Mouse (Mus musculus) spleen, adult 10 weeks (tissue): ENCODE data around the gene Brap. TPM values are rescaled to one million over a fixed set of nuclear protein-coding genes. Genes with fewer than 3 reads are reported as not detected.

ENCODE experiments used
- polyA plus RNA-seq: library from polyadenylated mRNA; stranded (reverse); fragments of 350-450 nt; fragmentation: Illumina TruSeq; extraction: RNeasy Lipid Tissue Mini Kit (QIAGEN cat#74804); gene quantifications from one replicate; pipeline ENCODE4 v1.2.3, GENCODE M21; 2015; ENCODE audit warnings: low replicate concordance; ENCODE audit not compliant: insufficient read depth

The Brap gene
- 47.5 TPM for polyA plus RNA-seq

GRCm38 (mm10) chr5:121660059-121660896 lies at the start of gene Brap, which contains the start of gene Acad10:
Gene Brap (plus strand): TSS chr5:121660563.
Gene Acad10 (minus strand): TSS chr5:121660514.

GRCm38 (mm10) chr5:121618592-121619513 lies 41.5 kb upstream of the Brap start, which contains the start of gene Acad12:
Gene Acad12 (minus strand): TSS chr5:121618938.

GRCm38 (mm10) chr5:121711174-121711927 lies 51.0 kb downstream of the Brap start, which contains the start of gene Atxn2:
Gene Atxn2 (plus strand): TSS chr5:121711337.

Other genes with a start within 250 kb of the Brap start
- gene Tmem116, start 208.7 kb upstream of the Brap start, polyA plus RNA-seq, result 0.15 TPM
- gene Erp29, start 208.1 kb upstream of the Brap start, polyA plus RNA-seq, result 160 TPM
- not detected for gene Adam1b, start 157.1 kb upstream of the Brap start, polyA plus RNA-seq
- 9.4 TPM for gene Adam1a, start 115.1 kb upstream of the Brap start, polyA plus RNA-seq
- not detected for gene Gm42878, start 115.1 kb upstream of the Brap start, polyA plus RNA-seq
- 119 TPM for gene Mapkapk5, start 114.7 kb upstream of the Brap start, polyA plus RNA-seq
- 192 TPM for gene Aldh2, start 66.7 kb upstream of the Brap start, polyA plus RNA-seq
- gene Acad12, start 41.6 kb upstream of the Brap start, polyA plus RNA-seq, result 6.9 TPM
- gene Acad10, start within 50 bp of the Brap start, polyA plus RNA-seq, result 3.7 TPM
- 57.8 TPM for gene Atxn2, start 50.8 kb downstream of the Brap start, polyA plus RNA-seq
- gene Sh2b3, start 177.1 kb downstream of the Brap start, polyA plus RNA-seq, result 79.7 TPM
- 0.97 TPM for gene Pheta1, start 188.4 kb downstream of the Brap start, polyA plus RNA-seq